Mouse (Mus musculus) cerebellum, postnatal 10 days (tissue): ENCODE measurements around the gene Rgl2.

ENCODE experiments used
- DNase-seq, 2 experiments: peaks; one replicate each; pipeline ENCODE4 v3.0.0; 2021; ENCODE audit warnings: mixed read lengths in 2 of 2

The Rgl2 gene

GRCm38 (mm10) chr17:33909077-33909868, 20.1 kb upstream of the Rgl2 start, which contains the start of gene Daxx:
Gene Daxx (plus strand): TSS chr17:33909414.
- DNase-seq: peak; percentile 99 to 100

GRCm38 (mm10) chr17:33909869-33910250, 19.5 kb upstream of the Rgl2 start:
- DNase-seq: no peak

GRCm38 (mm10) chr17:33910346-33911051, 18.8 kb upstream of the Rgl2 start:
- DNase-seq: no peak

- DNase-seq: no peak
Measured at GRCm38 (mm10) chr17:33911052-33911812, 18.1 kb upstream of the Rgl2 start.

- DNase-seq: no peak
Measured at GRCm38 (mm10) chr17:33911813-33912414, 17.4 kb upstream of the Rgl2 start.

- DNase-seq: no peak
Measured at GRCm38 (mm10) chr17:33913264-33913663, 16.1 kb upstream of the Rgl2 start.

GRCm38 (mm10) chr17:33913905-33914304, 15.4 kb upstream of the Rgl2 start:
- no peak for DNase-seq

- peak in 1 of 2 experiments; percentile 20 for DNase-seq
Measured at GRCm38 (mm10) chr17:33914969-33915391, 14.4 kb upstream of the Rgl2 start.

- peak; percentile 98 to 99 for DNase-seq
Measured at GRCm38 (mm10) chr17:33915671-33916250, 13.6 kb upstream of the Rgl2 start, which contains the start of the genes Tapbp and Zbtb22. Gene Tapbp (plus strand): TSS chr17:33915899. Gene Zbtb22 (plus strand): TSS chr17:33915904.

- no peak for DNase-seq
Measured at GRCm38 (mm10) chr17:33916294-33916693, 13.0 kb upstream of the Rgl2 start.

GRCm38 (mm10) chr17:33916847-33917655, 12.3 kb upstream of the Rgl2 start:
- peak in 1 of 2 experiments; percentile 35 for DNase-seq

GRCm38 (mm10) chr17:33917656-33918292, 11.6 kb upstream of the Rgl2 start:
- peak in 1 of 2 experiments; percentile 19 for DNase-seq

GRCm38 (mm10) chr17:33918293-33919203, 10.8 kb upstream of the Rgl2 start:
- peak; percentile 36 to 43 for DNase-seq

GRCm38 (mm10) chr17:33919351-33920281, 9.7 kb upstream of the Rgl2 start:
- peak; percentile 75 for DNase-seq

GRCm38 (mm10) chr17:33920282-33921097, 8.9 kb upstream of the Rgl2 start:
- DNase-seq: peak; percentile 95 to 97

GRCm38 (mm10) chr17:33921361-33921760, 8.0 kb upstream of the Rgl2 start:
- no peak for DNase-seq

- DNase-seq: peak; percentile 66 to 82
Measured at GRCm38 (mm10) chr17:33924577-33925283, 4.6 kb upstream of the Rgl2 start.
